Mouse (Mus musculus): ENCODE measurements at regions not wholly inside any gene's neighbourhood (a gene's known extent, or its start where the extent isn't known, plus 50 kb on each side); places are given as distances from the start of the nearest gene placed in this dataset.

GRCm38 (mm10) chr17:88318936-88319335, 121.6 kb upstream of the Foxn2 start:
- TF ChIP-seq GATA1 (IDR thresholded peaks at IDR 0.05; ENCODE audit: borderline replicate concordance, low read length) (no peak), FLI1 (IDR thresholded peaks at IDR 0.05; ENCODE audit: low read length) (no peak)

All from megakaryocyte, embryonic 14.5 days (primary cell).